Mouse (Mus musculus) liver, adult 2 months (tissue): ENCODE measurements around the gene Map3k20. TPM values are rescaled to one million over a fixed set of nuclear protein-coding genes. Genes with fewer than 3 reads are reported as not detected.

ENCODE experiments used
- DNase-seq: peaks from one replicate; pipeline ENCODE4 v3.0.0-alpha.2; 2011; ENCODE audit warnings: low read depth, low spot score; ENCODE audit errors: extremely low read depth
- H3K27ac ChIP-seq: fragments of 200-500 bp; replicated peaks from 2 replicates; pipeline ENCODE4 v1.5.1; 2012; ENCODE audit warnings: low read depth, mild to moderate bottlenecking, control low read depth, inconsistent platforms, low read length; ENCODE audit not compliant: insufficient read depth
- H3K27me3 ChIP-seq: fragments of 200-500 bp; 2 replicates; pipeline ENCODE4 v1.6.1; 2012; ENCODE audit warnings: mild to moderate bottlenecking, moderate library complexity, low read length, inconsistent platforms; ENCODE audit not compliant: control insufficient read depth, insufficient read depth
- H3K36me3 ChIP-seq: fragments of 200-500 bp; 2 replicates; pipeline ENCODE4 v1.6.1; 2012; ENCODE audit warnings: low read length, inconsistent platforms; ENCODE audit not compliant: control insufficient read depth, insufficient read depth
- H3K4me1 ChIP-seq: fragments of 200-500 bp; 2 replicates; pipeline ENCODE4 v1.6.1; 2011; ENCODE audit warnings: low read length; ENCODE audit not compliant: control insufficient read depth, insufficient read depth
- H3K4me3 ChIP-seq: fragments of 200-500 bp; 2 replicates; pipeline ENCODE4 v1.5.1; 2011; ENCODE audit warnings: low read depth, mild to moderate bottlenecking, control low read depth, low read length, moderate library complexity; ENCODE audit not compliant: insufficient read depth
- H3K79me2 ChIP-seq: fragments of 200-500 bp; 2 replicates; pipeline ENCODE4 v1.6.1; 2012; ENCODE audit warnings: inconsistent platforms, mild to moderate bottlenecking, low read length, moderate library complexity; ENCODE audit not compliant: control insufficient read depth, insufficient read depth
- H3K9ac ChIP-seq: fragments of 200-500 bp; 2 replicates; pipeline ENCODE4 v1.6.1; 2012; ENCODE audit warnings: low read depth, mild to moderate bottlenecking, control low read depth, inconsistent platforms, low read length
- CTCF ChIP-seq: fragments of 200-500 bp; IDR thresholded peaks from 2 replicates; pipeline ENCODE4 v1.5.1; 2011; ENCODE audit warnings: low read depth, low read length, control low read depth
- POLR2A ChIP-seq: fragments of 200-500 bp; IDR thresholded peaks from 2 replicates; pipeline ENCODE4 v1.6.1; 2011; ENCODE audit warnings: low read length, control low read depth; ENCODE audit not compliant: insufficient read depth; ENCODE audit errors: extremely low read depth
- WGBS: fragments of 180-500 bp; shearing (Covaris S2); methylation state at CpG from one replicate; pipeline ENCODE4 v1.1.7; 2018; 5-methylcytosine and 5-hydroxymethylcytosine counted together
- polyA plus RNA-seq: library from polyadenylated mRNA; depleted of rRNA; stranded (reverse); fragments of >200 nt; gene quantifications from 2 replicates; pipeline ENCODE4 v1.2.3, GENCODE M21; 2012; rRNA removed
- total RNA-seq: library from RNA; depleted of rRNA; stranded (reverse); fragments of >200 nt; gene quantifications from 2 replicates; pipeline ENCODE4 v1.2.3, GENCODE M21; 2014; rRNA removed

Gene Map3k20
- total and polyA plus RNA-seq, 2 experiments = 4.6 to 11.8 TPM

DNA sequence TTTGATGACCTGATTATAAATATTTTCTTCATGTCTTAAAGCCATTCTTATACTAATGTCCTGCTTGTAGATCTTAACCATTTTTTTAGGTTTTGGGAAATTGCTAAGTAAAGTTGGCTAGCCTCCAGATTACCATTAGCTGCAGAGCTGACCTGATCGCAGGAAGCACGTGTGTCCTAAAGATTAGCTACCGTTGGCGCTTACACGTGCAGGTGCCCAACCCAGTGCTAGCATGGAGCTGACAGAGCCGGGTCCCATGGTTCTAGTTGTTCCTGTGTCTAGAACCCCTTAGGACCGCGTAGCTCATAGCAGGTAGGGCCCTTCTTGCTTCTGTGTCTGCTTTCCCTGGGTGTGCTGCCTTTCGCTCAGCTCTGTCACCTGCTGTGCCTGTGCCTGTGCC is 194.4 kb downstream of the Map3k20 start:
- H3K36me3 ChIP-seq = peaks cover 18% of the 10 kb centered on the region
- no peak overlapping the region for H3K4me3 ChIP-seq
- no peaks in the 10 kb centered on the region for H3K79me2 ChIP-seq
- TF ChIP-seq CTCF (no peak), POLR2A (no peak)
- peaks cover 5% of the 10 kb centered on the region for H3K4me1 ChIP-seq
- no peak overlapping the region for H3K27ac ChIP-seq
- no peak overlapping the region for H3K9ac ChIP-seq
- no peak for DNase-seq
- WGBS = 90% methylated on average over 9 of the region's 9 CpGs
- no peaks in the 10 kb centered on the region for H3K27me3 ChIP-seq

DNA sequence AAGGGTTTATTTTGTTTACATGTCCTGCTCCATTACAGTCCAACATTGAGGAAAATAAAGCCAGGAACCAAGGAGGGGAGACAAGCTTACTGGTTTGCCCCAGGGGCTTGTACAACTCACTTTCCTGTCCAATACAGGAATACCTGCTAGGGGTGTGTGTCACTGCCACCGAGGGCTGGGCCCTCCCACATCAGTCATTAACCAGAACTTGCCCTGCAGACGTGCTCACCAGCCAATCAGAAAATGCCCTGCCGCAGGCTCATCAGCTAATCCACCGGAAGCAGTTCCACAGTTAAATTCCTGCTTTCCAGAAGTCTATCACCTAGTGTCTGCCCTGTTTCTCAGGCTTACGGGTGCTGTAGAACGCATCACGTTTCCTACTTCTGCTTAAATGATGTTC is 206.2 kb downstream of the Map3k20 start:
- H3K27me3 ChIP-seq = 0 out of 2 replicates have a peak, but pooled peaks cover 3% of the 10 kb centered on the region
- H3K9ac ChIP-seq = no peak overlapping the region
- no peak for DNase-seq
- no peak overlapping the region for H3K27ac ChIP-seq
- H3K4me3 ChIP-seq = no peak overlapping the region
- no peaks in the 10 kb centered on the region for H3K79me2 ChIP-seq
- WGBS = 55% methylated on average over 7 of the region's 7 CpGs
- TF ChIP-seq CTCF = no peak
- TF ChIP-seq POLR2A = no peak
- H3K36me3 ChIP-seq = peaks cover 2% of the 10 kb centered on the region; the same call in 1 of the 2 replicates
- no peaks in the 10 kb centered on the region for H3K4me1 ChIP-seq

Other genes with a start within 250 kb of the Map3k20 start
- 2.3 and 2.8 TPM in 2 replicates for gene Cdca7, start 190.5 kb downstream of the Map3k20 start, total RNA-seq
- 2.0 and 2.2 TPM in 2 replicates for gene Cdca7, start 190.5 kb downstream of the Map3k20 start, polyA plus RNA-seq